Mouse (Mus musculus): Measurements from ENCODE around the gene Chaf1a.

Gene Chaf1a

DNA sequence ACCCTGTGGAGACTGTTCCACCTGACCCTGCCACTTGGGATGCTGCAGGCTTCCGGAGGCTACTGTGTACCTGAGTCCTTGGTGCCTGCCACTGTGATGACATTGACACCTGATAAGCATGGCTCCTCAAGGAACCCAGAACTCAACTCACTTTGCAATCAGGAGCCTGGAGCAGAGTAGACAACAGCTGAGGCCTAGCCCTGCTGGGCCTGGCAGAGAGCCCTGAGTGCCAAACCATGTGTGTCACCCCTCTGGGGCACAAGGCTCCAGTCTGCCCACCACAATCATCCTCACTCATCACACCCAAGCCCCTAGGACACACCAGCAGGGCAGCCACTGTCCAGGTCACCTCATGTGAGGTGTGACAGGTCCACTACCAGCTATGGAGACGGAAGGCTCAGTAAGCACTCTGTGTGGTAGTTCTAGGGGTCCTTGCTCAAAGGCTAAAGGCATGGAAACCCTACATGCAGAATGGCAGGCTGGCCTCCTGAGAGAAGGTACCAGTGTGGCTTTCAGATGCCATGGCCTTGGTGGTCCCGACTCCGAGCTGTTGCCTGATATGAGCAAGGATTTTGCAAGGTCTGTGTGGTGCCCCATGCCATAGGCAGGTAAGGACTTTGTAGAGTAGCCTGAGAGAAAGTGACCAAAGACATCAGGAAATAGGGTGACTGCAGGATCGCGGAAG lies 19.7 kb upstream of the Chaf1a start:
- DNase-seq (ENCODE audit: low spot score in 2 of 2), result no peak

DNA sequence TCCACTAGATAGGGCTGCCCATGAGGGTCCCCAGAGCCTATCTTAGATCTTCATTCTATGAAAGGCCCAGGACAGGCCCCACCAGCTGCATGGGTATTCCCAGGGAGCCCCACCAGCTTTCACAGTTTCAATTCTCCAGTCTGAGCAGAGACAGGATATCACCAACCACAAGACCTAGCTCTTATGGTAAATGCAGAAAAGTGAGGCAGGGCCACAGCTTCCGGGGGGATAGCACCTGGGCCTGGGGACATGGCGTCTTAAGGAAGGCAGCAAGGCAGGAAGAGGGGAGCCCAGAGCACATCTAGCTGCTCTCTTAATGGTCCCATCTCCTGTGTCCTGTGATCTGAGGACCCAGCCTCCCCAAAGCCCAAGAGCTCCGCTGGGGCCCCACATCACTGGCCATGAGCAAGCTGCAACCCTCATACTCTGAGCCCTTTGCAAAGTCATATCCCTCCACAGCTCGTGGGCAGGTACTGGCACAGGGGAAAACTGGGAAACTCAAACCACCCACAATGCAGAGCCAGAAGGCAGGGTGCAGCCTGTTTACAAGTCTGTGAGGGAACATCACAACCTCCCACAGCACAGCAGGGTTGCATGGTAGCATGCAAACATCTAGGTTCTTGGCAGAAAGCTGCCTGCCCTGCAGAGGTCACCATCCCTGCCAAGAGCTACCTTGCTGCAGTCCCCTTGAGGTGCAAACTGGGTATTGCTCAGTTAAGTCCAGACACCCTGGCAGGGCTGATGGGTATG lies 18.9 kb upstream of the Chaf1a start:
- peak in 1 of 2 experiments; percentile 12 for DNase-seq (ENCODE audit: low spot score in 2 of 2)

- peak in 1 of 2 experiments; percentile 12 for DNase-seq (ENCODE audit: low spot score in 2 of 2)
These were observed 17.9 kb upstream of the Chaf1a start for GRCm38 (mm10) chr17:56022131-56022988.

DNA sequence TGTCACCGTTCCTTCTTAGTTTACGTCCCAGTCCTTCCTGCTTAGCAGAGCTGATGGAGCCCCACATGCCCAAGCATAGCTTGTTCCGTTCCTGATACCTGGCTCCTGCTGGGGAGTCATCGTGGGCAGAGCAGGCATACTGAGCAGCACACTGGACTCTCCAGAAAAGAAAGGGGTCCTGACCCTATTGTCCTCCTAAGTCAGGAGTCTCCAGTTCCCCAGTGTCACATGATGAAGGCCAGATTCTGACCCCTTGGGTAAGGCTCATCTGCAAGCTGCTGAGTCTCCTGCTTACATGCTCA lies 17.3 kb upstream of the Chaf1a start:
- DNase-seq (ENCODE audit: low spot score in 2 of 2), result no peak

DNA sequence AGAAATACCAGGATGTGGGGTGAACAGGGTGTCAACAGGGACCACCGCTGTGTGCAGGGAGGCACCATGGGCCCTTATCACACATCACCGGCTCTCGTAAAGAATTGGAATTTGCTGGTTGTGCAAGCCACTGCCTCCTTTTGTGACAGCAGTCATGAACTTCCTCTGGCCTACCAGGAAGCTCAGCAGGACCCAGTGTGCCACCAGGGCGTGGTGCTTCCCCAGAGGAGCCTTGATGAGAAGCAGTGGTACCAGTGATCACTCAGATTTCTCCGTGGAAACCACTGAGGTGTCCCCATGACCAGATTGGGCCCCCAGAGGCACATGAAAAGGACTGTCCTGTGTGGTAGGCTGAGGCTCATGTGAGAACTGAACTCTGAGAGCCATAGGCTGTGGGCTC lies 16.9 kb upstream of the Chaf1a start:
- peak in 1 of 2 experiments; percentile 33 for DNase-seq (ENCODE audit: low spot score in 2 of 2)

GRCm38 (mm10) chr17:56024476-56024875 lies 15.8 kb upstream of the Chaf1a start:
- DNase-seq (ENCODE audit: low spot score in 2 of 2), result no peak

DNA sequence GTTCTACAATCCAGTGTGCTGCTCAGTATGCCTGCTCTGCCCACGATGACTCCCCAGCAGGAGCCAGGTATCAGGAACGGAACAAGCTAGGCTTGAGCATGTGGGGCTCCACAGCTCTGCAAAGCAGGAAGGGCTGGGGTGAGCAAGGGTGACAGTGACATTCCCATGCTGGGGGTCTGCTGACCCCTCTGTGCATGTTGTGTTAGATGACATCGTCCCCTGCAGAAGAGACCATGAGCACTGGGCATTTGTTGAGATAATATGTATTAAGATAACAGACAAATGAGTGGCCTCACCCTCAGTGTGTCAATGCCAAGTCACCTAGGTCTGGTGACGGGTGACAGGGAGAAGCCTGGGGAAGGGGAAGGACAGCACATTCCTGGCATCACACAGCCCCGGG lies 15.3 kb upstream of the Chaf1a start:
- no peak for DNase-seq (ENCODE audit: low spot score in 2 of 2)

GRCm38 (mm10) chr17:56026303-56026702 lies 13.9 kb upstream of the Chaf1a start:
- DNase-seq (ENCODE audit: low spot score in 2 of 2), result no peak

GRCm38 (mm10) chr17:56026881-56027280 lies 13.4 kb upstream of the Chaf1a start:
- no peak for DNase-seq (ENCODE audit: low spot score in 2 of 2)

DNA sequence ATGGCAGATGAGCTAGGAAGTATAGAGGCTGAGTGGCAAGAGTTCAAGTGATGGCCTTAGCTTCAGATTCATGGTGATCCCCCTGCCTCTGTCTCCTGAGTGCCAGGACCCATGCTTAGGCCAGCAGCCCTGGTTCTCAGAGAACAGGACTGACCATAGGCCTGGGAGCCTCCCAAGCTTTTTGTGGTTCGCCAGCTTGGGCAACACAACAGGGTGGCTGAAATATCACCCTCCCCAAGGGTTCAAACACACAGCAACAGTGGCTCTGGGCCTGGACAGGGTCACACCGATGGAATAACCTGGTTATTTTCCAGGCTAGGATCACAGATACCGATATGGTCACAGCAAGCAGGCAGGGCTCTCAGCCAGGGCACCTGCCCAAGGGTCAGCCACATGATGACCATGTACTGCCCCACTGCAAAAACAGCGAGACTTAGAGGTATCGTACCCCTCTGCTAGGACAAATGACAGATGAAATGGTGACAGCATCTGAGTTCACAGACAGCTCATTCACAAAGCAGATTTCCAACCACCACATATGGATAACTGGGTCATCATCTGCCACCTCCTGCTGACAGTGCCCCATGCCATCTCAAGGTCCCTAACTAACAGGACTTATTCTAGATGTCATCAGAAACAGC lies 12.3 kb upstream of the Chaf1a start:
- no peak for DNase-seq (ENCODE audit: low spot score in 2 of 2)

GRCm38 (mm10) chr17:56030238-56030870 lies 9.9 kb upstream of the Chaf1a start:
- DNase-seq (ENCODE audit: low spot score in 2 of 2), result peak in 1 of 2 experiments; percentile 56

DNA sequence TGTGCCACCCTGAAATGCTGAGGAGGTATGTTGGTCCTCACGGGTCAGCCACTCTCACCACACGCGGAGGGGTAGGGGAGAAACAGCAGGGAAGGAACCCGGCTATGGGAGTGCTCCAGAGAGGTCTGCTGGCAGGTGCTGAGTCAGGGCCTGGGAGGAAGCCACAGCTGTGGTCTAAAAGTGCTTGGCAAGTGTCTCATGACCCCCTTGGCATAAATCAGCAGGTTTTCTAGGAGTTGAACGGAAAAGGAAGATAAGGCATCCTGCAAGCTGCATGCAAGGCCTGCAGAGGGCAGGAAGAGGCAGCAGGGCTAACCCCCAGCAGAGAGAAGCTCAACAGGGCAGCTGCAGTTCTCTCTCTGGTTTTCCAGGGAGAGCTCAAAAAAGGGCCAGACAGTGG lies 9.3 kb upstream of the Chaf1a start:
- peak; percentile 29 to 62 for DNase-seq (ENCODE audit: low spot score in 2 of 2)

GRCm38 (mm10) chr17:56031431-56031830 lies 8.8 kb upstream of the Chaf1a start:
- DNase-seq (ENCODE audit: low spot score in 2 of 2), result no peak

DNA sequence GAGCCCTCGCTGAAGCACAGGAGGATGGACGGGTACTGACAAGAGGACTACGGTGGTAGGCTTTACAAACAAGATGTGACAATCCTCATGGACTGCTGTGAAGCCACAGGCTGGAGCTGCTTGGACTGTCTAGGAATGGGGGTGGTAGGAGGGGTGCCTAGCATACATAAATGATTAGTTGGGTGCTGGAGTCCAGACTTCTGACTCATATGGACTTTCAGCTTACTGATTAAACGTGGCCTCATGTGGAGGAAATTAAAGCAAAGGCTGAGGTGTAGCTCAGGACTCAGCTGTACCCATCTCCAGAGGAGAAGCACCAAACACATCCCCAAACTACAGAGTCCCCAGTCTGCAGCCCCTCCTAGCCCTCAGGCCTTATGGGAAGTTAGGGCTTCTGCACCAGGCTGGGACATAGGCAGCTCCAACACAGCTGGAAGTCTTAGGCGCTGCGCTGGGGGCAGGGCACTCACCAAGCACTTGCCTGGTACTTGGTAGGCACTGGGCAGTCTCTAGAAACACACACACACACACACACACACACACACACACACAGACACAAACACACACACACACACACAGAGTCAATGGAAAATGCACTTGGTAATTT lies 8.0 kb upstream of the Chaf1a start:
- no peak for DNase-seq (ENCODE audit: low spot score in 2 of 2)

DNA sequence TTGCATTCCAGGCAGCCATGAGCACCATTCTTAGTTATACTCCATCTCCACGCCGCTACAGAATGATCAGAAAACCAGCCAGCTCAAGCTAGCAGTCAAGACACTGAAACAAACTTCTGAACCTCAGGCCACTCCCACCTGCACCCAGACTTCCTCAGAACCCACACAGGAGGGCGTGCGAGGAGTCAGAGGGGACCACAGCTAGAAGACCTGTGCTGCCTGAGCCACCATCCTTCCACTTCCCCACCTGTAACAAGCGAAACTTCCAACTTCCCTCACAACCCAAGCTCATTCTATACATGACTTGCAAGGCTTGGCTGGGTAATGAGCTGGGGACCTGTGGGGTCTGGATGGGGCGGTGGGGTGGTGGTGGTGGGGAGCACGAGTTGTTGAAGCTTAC lies 7.4 kb upstream of the Chaf1a start:
- peak in 1 of 2 experiments; percentile 44 for DNase-seq (ENCODE audit: low spot score in 2 of 2)

DNA sequence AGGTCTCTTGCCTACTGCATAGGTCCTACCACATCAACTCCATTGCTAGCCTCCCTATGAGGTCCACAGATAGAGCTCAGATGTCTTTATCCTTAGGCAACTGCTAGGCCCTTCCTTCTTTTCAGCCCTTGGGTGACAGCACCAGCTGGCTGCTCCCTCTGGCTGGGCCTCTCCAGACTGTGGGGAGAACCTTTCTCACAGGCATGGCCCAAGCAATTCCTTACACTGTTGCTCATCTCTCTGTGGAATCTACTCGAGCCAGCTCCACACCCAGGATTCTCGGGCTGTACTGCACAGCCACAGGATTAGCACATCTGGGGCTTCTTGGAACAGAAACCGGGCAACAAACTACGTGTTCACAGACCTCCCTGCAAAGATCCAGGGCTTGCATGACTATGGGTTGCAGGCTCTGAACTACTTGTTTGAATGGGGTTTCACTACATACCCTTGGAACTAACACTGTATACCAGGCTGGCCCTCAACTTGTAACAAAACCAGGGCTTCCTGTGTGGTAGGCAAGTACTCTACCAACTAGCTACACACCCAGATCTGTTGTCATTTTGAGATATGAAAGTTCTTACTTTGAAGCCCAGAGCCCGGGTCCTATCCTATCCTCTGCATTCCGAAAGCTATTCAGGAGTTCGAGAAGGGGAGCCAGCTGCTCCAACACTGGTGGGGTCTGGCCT lies 6.1 kb upstream of the Chaf1a start:
- DNase-seq (ENCODE audit: low spot score in 2 of 2), result no peak

GRCm38 (mm10) chr17:56034726-56035100 lies 5.5 kb upstream of the Chaf1a start:
- DNase-seq (ENCODE audit: low spot score in 2 of 2), result peak in 1 of 2 experiments; percentile 13

GRCm38 (mm10) chr17:56035216-56035615 lies 5.0 kb upstream of the Chaf1a start:
- no peak for DNase-seq (ENCODE audit: low spot score in 2 of 2)

GRCm38 (mm10) chr17:56036176-56036900 lies 3.9 kb upstream of the Chaf1a start, which contains the start of gene Sh3gl1:
TSS of gene Sh3gl1 (minus strand) at chr17:56036635.
- DNase-seq (ENCODE audit: low spot score in 2 of 2), result peak; percentile 99 to 100

DNA sequence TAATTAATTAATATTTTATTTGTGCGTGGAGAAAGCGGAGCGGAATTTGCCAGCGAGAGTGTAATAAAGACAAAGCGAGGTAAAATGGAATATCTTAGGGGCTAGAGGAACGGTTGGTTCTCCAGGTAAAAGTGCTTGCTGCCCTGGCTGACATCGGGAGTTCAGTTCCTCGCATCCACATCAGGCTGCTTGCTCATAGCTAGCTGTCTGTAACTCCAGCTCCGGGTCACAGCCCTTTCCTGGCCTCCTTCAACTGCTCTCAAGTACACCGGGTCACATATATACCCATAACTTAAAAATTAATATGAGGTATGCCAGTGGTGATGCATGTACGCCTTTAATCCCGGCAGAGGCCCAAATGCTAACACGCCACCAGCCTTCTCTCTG lies 3.3 kb upstream of the Chaf1a start:
- DNase-seq (ENCODE audit: low spot score in 2 of 2), result no peak
